Comparison of ENCODE assay signal across 15 mouse cellular contexts in genomic region chr5:105445686-105446085, GRCm38 (mm10).
"Had no signal": no experiment of that assay in that cellular context is flagged by ENCODE, and none has a peak within 500 bp of the region (broad histone marks: within the 10 kb centered on the region; RNA-seq: fewer than 3 reads in every experiment).

No protein-coding gene starts in this region.

- DNase-seq: kidney, adult 11 months; kidney, postnatal 14 days; liver, embryonic 13.5 days; liver, postnatal 0 days; lung, postnatal 14 days; thymus, postnatal 4 days had no signal

- H3K4me3 ChIP-seq: kidney, embryonic 15.5 days; left cerebral cortex, adult 2 months; limb, embryonic 15.5 days; liver, embryonic 13.5 days; lung, embryonic 15.5 days; midbrain, embryonic 10.5 days; neural tube, embryonic 15.5 days had no signal

- H3K9ac ChIP-seq: kidney, embryonic 15.5 days; limb, embryonic 15.5 days; liver, embryonic 13.5 days; liver, postnatal 0 days; lung, embryonic 15.5 days; neural tube, embryonic 15.5 days had no signal

- H3K4me1 ChIP-seq: limb, embryonic 15.5 days; midbrain, embryonic 10.5 days had no signal

- H3K4me2 ChIP-seq: kidney, embryonic 15.5 days; limb, embryonic 15.5 days; liver, embryonic 13.5 days; lung, embryonic 15.5 days; neural tube, embryonic 15.5 days had no signal

- H3K27me3 ChIP-seq: kidney, embryonic 15.5 days; limb, embryonic 15.5 days; liver, embryonic 13.5 days; lung, embryonic 15.5 days; neural tube, embryonic 15.5 days had no signal

- H3K27ac ChIP-seq: kidney, embryonic 15.5 days; left cerebral cortex, adult 2 months; limb, embryonic 15.5 days; liver, embryonic 13.5 days; lung, embryonic 15.5 days; macrophage; midbrain, embryonic 10.5 days; neural tube, embryonic 15.5 days; stomach, postnatal 0 days had no signal

- ATAC-seq: liver, postnatal 0 days; midbrain, embryonic 16.5 days had no signal

- H3K36me3 ChIP-seq: kidney, embryonic 15.5 days; limb, embryonic 15.5 days; liver, embryonic 13.5 days; lung, embryonic 15.5 days; midbrain, embryonic 10.5 days; neural tube, embryonic 15.5 days had no signal

- H3K9me3 ChIP-seq: kidney, embryonic 15.5 days; limb, embryonic 15.5 days; liver, embryonic 13.5 days; lung, embryonic 15.5 days; midbrain, embryonic 10.5 days; neural tube, embryonic 15.5 days had no signal
